Mouse (Mus musculus): ENCODE results near the gene 1700042G07Rik. TPM values are rescaled to one million over a fixed set of nuclear protein-coding genes. Genes with fewer than 3 reads are reported as not detected.

Gene 1700042G07Rik
- polyA plus RNA-seq, 1 experiment, result not detected

DNA sequence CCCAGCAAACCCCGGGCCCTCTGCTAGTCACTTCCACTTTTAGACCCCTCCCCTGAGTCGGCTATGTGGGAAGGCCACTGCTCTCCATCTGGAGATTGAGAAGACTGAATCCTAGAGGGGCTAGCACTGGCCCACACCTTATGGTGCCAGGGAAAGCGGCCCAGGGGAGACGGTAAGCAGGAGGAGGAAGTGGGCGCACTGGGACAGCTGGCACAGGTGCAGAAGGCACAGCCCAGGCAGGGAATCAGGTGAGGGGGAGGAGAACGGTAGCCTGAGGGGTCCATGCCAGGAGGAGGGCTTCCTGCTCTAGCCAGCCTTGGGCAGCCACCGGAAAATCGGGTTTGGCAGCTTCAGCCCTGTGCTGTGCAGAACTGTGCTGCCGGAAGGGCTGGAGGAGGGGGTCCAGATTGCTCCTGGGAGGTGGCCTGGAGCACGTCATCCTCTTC is 3.4 kb downstream of the 1700042G07Rik start:
- H3K4me1 ChIP-seq (replicated peaks; ENCODE audit: control insufficient read depth, insufficient read depth, low read length), result peaks cover 20% of the 10 kb centered on the region
- TF ChIP-seq CTCF (IDR thresholded peaks at IDR 0.05; ENCODE audit: borderline replicate concordance, control insufficient read depth, extremely low read depth, insufficient read depth, low read length, poor library complexity), result no peak
- TF ChIP-seq POLR2A (IDR thresholded peaks at IDR 0.05; ENCODE audit: control insufficient read depth, extremely low read depth, insufficient read depth, low read length, poor library complexity), result no peak
- H3K36me3 ChIP-seq (ENCODE audit: control insufficient read depth, insufficient read depth, low read length), result no peaks in the 10 kb centered on the region
- WGBS, result 3% methylated on average over 10 of the region's 10 CpGs
- H3K4me3 ChIP-seq (ENCODE audit: control insufficient read depth, insufficient read depth, low read length), result 0 out of 2 replicates have a peak overlapping the region, but pooled peaks have one; percentile 12
- H3K27ac ChIP-seq (ENCODE audit: control insufficient read depth, insufficient read depth, low read length), result peak overlapping the region; percentile 27; the same call in 1 of the 2 replicates
- no peaks in the 10 kb centered on the region for H3K27me3 ChIP-seq (ENCODE audit: control insufficient read depth, insufficient read depth, low read length)
- DNase-seq, result peak; percentile 66

DNA sequence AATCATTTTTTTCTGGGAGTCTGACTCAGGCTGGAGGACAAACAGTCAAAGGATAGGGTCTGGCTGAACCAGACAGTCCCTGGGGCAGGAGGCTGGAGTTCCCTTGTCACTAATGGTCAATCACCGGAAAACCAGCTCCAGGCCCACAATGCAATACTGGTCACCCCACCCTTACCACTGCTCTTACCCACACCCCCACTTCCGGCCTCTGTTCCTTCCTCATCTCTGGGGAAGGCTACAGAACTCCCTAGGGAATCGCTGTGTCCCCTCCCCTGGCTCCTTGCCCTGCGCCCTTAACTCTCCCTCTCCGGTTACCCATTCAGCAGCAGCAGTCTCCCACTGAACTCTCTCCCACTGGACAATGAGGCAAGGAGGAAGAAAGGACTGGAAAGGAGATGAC is 4.0 kb downstream of the 1700042G07Rik start:
- DNase-seq, result no peak

DNA sequence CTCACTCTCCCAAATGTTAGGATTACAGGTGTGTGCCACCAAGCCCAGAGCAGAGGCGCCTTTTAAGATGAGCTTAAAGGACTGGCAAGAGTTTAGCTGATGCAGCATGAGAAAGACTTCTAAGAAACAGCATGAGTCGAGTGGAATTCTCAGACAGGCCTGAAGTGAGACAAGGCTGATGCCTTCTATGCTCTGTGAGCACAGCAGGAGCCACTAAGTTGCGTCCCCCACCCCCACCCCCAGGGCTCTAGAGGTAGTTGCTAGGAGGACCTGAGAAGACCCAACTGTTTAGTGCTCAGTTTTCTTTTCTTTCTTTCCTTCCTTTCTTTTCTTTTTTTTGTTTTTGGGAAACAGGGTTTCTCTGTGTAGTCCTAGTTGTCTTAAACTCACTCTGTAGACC is 8.9 kb downstream of the 1700042G07Rik start:
- H3K4me3 ChIP-seq (ENCODE audit: control insufficient read depth, insufficient read depth, low read length), result no peak overlapping the region
- no peaks in the 10 kb centered on the region for H3K27me3 ChIP-seq (ENCODE audit: control insufficient read depth, insufficient read depth, low read length)
- TF ChIP-seq POLR2A (IDR thresholded peaks at IDR 0.05; ENCODE audit: control insufficient read depth, extremely low read depth, insufficient read depth, low read length, poor library complexity), result no peak
- peaks cover 4% of the 10 kb centered on the region for H3K4me1 ChIP-seq (replicated peaks; ENCODE audit: control insufficient read depth, insufficient read depth, low read length)
- DNase-seq, result no peak
- H3K27ac ChIP-seq (ENCODE audit: control insufficient read depth, insufficient read depth, low read length), result no peak overlapping the region
- H3K36me3 ChIP-seq (ENCODE audit: control insufficient read depth, insufficient read depth, low read length), result no peaks in the 10 kb centered on the region
- 90% methylated on average over 3 of the region's 3 CpGs for WGBS

More for the DNA sequence above, 4.0 kb downstream of the 1700042G07Rik start:
- no peak overlapping the region for H3K4me3 ChIP-seq (ENCODE audit: control insufficient read depth, insufficient read depth, low read length)
- TF ChIP-seq CTCF (IDR thresholded peaks at IDR 0.05; ENCODE audit: borderline replicate concordance, control insufficient read depth, extremely low read depth, insufficient read depth, low read length, poor library complexity), result no peak
- no peak for TF ChIP-seq POLR2A (IDR thresholded peaks at IDR 0.05; ENCODE audit: control insufficient read depth, extremely low read depth, insufficient read depth, low read length, poor library complexity)
- WGBS, result 46% methylated on average over 5 of the region's 5 CpGs
- H3K4me1 ChIP-seq (replicated peaks; ENCODE audit: control insufficient read depth, insufficient read depth, low read length), result peaks cover 17% of the 10 kb centered on the region
- no peak overlapping the region for H3K27ac ChIP-seq (ENCODE audit: control insufficient read depth, insufficient read depth, low read length)
- H3K36me3 ChIP-seq (ENCODE audit: control insufficient read depth, insufficient read depth, low read length), result no peaks in the 10 kb centered on the region
- no peaks in the 10 kb centered on the region for H3K27me3 ChIP-seq (ENCODE audit: control insufficient read depth, insufficient read depth, low read length)

DNA sequence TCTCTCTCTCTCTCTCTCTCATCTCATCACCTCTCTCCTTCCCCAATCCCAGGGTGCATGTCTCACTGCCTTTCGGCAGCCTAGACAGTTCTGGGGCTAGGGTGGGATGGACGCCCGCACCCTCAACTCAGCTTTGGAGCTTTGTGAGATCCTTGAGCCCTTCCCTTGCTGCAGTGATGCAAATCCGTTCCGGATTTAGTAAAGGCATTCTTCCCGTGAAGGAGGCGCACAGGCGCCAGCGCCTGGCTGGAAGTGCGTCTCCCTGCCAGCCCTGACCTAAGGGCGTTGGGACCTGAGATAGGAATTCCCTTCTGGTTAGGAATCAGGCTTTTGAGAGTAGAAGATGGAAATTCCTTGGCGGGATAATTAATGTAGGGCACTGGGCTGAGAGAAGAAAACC is 9.6 kb downstream of the 1700042G07Rik start:
- Histone ChIP-seq H3K36me3 (ENCODE audit: control insufficient read depth, insufficient read depth, low read length) (no peaks in the 10 kb centered on the region), H3K27me3 (ENCODE audit: control insufficient read depth, insufficient read depth, low read length) (no peaks in the 10 kb centered on the region), H3K27ac (ENCODE audit: control insufficient read depth, insufficient read depth, low read length) (no peak overlapping the region), H3K4me1 (replicated peaks; ENCODE audit: control insufficient read depth, insufficient read depth, low read length) (no peaks in the 10 kb centered on the region), H3K4me3 (ENCODE audit: control insufficient read depth, insufficient read depth, low read length) (no peak overlapping the region)
- no peak for TF ChIP-seq CTCF (IDR thresholded peaks at IDR 0.05; ENCODE audit: borderline replicate concordance, control insufficient read depth, extremely low read depth, insufficient read depth, low read length, poor library complexity)
- TF ChIP-seq POLR2A (IDR thresholded peaks at IDR 0.05; ENCODE audit: control insufficient read depth, extremely low read depth, insufficient read depth, low read length, poor library complexity), result no peak
- no peak for DNase-seq
- 79% methylated on average over 12 of the region's 12 CpGs for WGBS

DNA sequence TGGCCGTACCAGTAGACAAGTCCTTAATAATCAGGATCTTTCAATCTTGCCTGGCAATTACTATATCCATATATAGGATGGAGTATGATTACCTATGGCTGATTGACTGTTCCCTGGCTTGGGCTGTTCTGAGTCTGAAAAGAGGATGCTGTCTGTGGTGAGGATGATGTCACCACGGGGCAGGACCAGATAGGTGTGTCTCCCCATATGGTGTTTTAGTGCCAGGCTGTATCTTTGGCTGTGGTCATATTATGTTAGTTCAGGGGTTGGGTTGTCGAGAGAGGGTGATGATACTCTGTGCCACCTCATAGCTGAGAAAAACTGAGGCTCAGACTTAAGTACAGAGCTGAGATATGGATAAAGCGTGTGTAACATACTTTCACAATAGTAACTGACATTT is 11.9 kb downstream of the 1700042G07Rik start:
- no peak overlapping the region for H3K4me3 ChIP-seq (ENCODE audit: control insufficient read depth, insufficient read depth, low read length)
- H3K27me3 ChIP-seq (ENCODE audit: control insufficient read depth, insufficient read depth, low read length), result no peaks in the 10 kb centered on the region
- TF ChIP-seq POLR2A (IDR thresholded peaks at IDR 0.05; ENCODE audit: control insufficient read depth, extremely low read depth, insufficient read depth, low read length, poor library complexity) (no peak), CTCF (IDR thresholded peaks at IDR 0.05; ENCODE audit: borderline replicate concordance, control insufficient read depth, extremely low read depth, insufficient read depth, low read length, poor library complexity) (no peak)
- H3K36me3 ChIP-seq (ENCODE audit: control insufficient read depth, insufficient read depth, low read length), result no peaks in the 10 kb centered on the region
- no peak for DNase-seq
- H3K27ac ChIP-seq (ENCODE audit: control insufficient read depth, insufficient read depth, low read length), result no peak overlapping the region
- H3K4me1 ChIP-seq (replicated peaks; ENCODE audit: control insufficient read depth, insufficient read depth, low read length), result no peaks in the 10 kb centered on the region
- WGBS, result 68% methylated on average over 4 of the region's 4 CpGs

DNA sequence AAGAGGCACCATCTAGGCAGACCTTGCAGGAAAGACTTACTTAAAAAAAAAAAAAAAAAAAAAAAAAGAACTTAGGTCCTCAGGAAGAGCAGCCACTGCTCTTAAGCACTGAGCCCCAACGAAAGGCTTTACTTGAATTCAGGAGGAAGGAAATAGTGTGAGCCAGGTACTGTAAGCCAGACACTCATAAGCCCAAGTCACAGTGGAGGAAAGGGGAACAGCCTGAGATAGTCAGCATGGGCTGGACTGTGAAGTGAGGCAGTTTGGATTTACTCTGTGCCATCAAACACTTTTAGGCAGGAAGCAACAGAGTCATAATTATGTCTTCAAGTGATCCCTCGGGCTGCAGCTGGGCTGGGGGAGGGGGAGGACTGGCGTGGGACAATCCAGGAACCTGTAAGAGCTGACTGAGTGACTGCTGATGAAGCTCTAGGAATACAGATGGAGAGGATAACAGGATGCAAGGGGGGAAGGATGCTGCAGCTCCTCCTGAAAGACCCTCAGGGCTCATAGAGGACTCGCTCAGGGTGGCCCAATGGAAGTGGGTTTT is 19.2 kb downstream of the 1700042G07Rik start:
- no peaks in the 10 kb centered on the region for H3K27me3 ChIP-seq (ENCODE audit: control insufficient read depth, insufficient read depth, low read length)
- TF ChIP-seq CTCF (IDR thresholded peaks at IDR 0.05; ENCODE audit: borderline replicate concordance, control insufficient read depth, extremely low read depth, insufficient read depth, low read length, poor library complexity) (no peak), POLR2A (IDR thresholded peaks at IDR 0.05; ENCODE audit: control insufficient read depth, extremely low read depth, insufficient read depth, low read length, poor library complexity) (no peak)
- DNase-seq, result no peak
- no peak overlapping the region for H3K27ac ChIP-seq (ENCODE audit: control insufficient read depth, insufficient read depth, low read length)
- H3K36me3 ChIP-seq (ENCODE audit: control insufficient read depth, insufficient read depth, low read length), result no peaks in the 10 kb centered on the region
- H3K4me3 ChIP-seq (ENCODE audit: control insufficient read depth, insufficient read depth, low read length), result no peak overlapping the region
- H3K4me1 ChIP-seq (replicated peaks; ENCODE audit: control insufficient read depth, insufficient read depth, low read length), result no peaks in the 10 kb centered on the region; the same call in 1 of the 2 replicates
- WGBS, result 36% methylated on average over 4 of the region's 4 CpGs

All from thymus, adult 2 months (tissue).